Mouse (Mus musculus) stomach, embryonic 15.5 days (tissue): ENCODE results near the gene Pttg1ip. TPM values are rescaled to one million over a fixed set of nuclear protein-coding genes. Genes with fewer than 3 reads are reported as not detected.

Experiments used
- ATAC-seq: fragments of 200-750 bp; cut with Nextera tagmentation; 2 replicates; pipeline ENCODE4 v1.8.0; 2017; ENCODE audit warnings: low read depth, moderate number of reproducible peaks, moderate TSS enrichment; ENCODE audit not compliant: insufficient read depth, low FRiP score
- H3K27ac ChIP-seq: fragments of 300-500 bp; sonication (generic); 2 replicates; pipeline ENCODE4 v1.5.1; 2015; ENCODE audit warnings: mild to moderate bottlenecking, inconsistent platforms
- H3K27me3 ChIP-seq: fragments of 300-500 bp; sonication (generic); replicated peaks from 2 replicates; pipeline ENCODE4 v1.6.1; 2015; ENCODE audit warnings: inconsistent platforms
- H3K36me3 ChIP-seq: fragments of 300-500 bp; sonication (generic); 2 replicates; pipeline ENCODE4 v1.6.1; 2015; ENCODE audit warnings: inconsistent platforms
- H3K4me1 ChIP-seq: fragments of 300-500 bp; sonication (generic); 2 replicates; pipeline ENCODE4 v1.6.1; 2015; ENCODE audit warnings: inconsistent platforms
- H3K4me2 ChIP-seq: fragments of 300-500 bp; sonication (generic); 2 replicates; pipeline ENCODE4 v1.6.1; 2015; ENCODE audit warnings: mild to moderate bottlenecking, inconsistent platforms
- H3K4me3 ChIP-seq: fragments of 300-500 bp; sonication (generic); replicated peaks from 2 replicates; pipeline ENCODE4 v1.5.1; 2015; ENCODE audit warnings: inconsistent platforms
- H3K9ac ChIP-seq: fragments of 300-500 bp; sonication (generic); 2 replicates; pipeline ENCODE4 v1.6.1; 2015; ENCODE audit warnings: inconsistent platforms
- H3K9me3 ChIP-seq: fragments of 300-500 bp; sonication (generic); 2 replicates; pipeline ENCODE4 v1.6.1; 2016; ENCODE audit warnings: inconsistent platforms
- WGBS: fragments of 180-500 bp; shearing (Covaris S2); methylation state at CpG from one replicate; pipeline ENCODE4 v1.1.7; 2015; 5-methylcytosine and 5-hydroxymethylcytosine counted together
- polyA plus RNA-seq: library from polyadenylated mRNA; unstranded; fragments of >200 nt; fragmentation: Nextera tagmentation; extraction: Ambion mirVana; gene quantifications from 2 replicates; pipeline ENCODE4 v1.2.1, GENCODE M21; 2015

Gene Pttg1ip
- polyA plus RNA-seq, 1 experiment from 2014 or later, result 174 TPM

DNA sequence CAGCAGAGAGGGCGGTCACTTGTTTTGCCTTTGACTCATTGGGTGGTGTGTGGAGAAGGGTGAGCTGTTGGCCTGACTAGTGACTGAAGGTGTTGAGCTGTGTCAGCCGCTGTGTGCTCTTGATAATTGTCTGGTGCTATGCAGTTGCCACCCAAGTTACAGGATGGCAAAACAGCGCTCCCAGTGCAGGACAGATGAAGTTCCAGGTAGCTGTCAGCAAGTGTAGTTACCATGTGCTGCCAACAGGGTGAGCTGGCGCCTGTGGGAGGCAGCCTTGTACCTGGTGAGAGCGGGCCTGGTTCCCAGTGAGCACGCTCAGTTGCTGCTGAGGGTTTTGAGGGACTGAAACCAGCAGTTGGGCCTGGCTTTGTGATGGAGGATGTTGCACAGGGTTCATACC is 9.3 kb downstream of the Pttg1ip start:
- no peak overlapping the region for H3K4me2 ChIP-seq
- 0 out of 2 replicates have a peak overlapping the region, but pooled peaks have one; percentile 35 for H3K27ac ChIP-seq
- 49% methylated on average over 6 of the region's 6 CpGs for WGBS

DNA sequence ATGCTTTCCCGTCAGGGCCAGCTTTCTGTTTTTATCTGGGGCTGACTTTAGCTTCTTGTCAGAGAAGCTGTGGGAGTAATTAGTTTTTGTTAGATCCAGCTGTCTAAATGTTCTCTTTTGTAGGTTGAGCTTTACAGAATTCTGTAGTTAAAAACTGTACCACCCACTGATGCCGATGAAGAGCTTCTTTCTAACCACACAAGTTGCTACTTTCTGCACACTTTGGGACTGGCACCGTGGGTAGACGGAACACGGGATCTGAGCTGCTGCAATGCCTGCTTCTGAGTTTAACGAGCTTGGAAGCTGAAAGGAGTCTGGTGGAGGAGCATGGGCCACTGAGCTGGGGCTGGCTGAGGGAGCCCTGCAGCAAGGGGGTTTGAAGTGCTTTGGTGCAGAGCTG is 10.0 kb downstream of the Pttg1ip start:
- ATAC-seq, result no peak
- H3K4me3 ChIP-seq, result no peak overlapping the region
- no peaks in the 10 kb centered on the region for H3K9me3 ChIP-seq
- no peaks in the 10 kb centered on the region for H3K27me3 ChIP-seq
- H3K27ac ChIP-seq, result no peak overlapping the region
- H3K9ac ChIP-seq, result no peak overlapping the region
- H3K4me1 ChIP-seq, result peaks cover 27% of the 10 kb centered on the region; the same call in 1 of the 2 replicates
- peaks cover 49% of the 10 kb centered on the region for H3K36me3 ChIP-seq
- H3K4me2 ChIP-seq, result no peak overlapping the region
- WGBS, result 69% methylated on average over 6 of the region's 6 CpGs

More for the DNA sequence above, 9.3 kb downstream of the Pttg1ip start:
- Histone ChIP-seq H3K4me1 (peaks cover 27% of the 10 kb centered on the region), H3K27me3 (no peaks in the 10 kb centered on the region), H3K9ac (no peak overlapping the region), H3K4me3 (no peak overlapping the region), H3K36me3 (peaks cover 48% of the 10 kb centered on the region), H3K9me3 (no peaks in the 10 kb centered on the region)
- ATAC-seq, result peak; percentile 79

DNA sequence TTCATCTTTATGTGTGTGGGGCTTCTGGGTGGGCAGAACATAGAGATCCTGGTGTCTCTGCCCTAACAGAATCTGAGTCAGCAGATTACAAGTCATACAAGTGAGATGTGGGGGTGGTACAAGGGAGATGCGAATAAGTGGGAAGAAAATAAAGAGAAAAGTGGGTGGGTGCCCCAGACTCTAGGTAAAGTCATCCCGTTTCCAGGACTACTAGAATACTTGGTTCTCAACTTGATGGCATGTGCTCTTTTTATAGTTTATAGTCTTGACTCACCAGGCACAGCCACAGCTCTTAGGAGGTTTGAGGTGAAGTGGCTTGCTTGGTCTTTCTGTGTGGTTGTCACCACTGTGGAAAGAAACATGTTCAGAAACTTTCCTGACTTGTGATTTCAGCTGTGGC is 14.5 kb downstream of the Pttg1ip start:
- no peak for ATAC-seq
- WGBS, result 89% methylated on average over 2 of the region's 2 CpGs
- Histone ChIP-seq H3K27me3 (no peaks in the 10 kb centered on the region), H3K27ac (no peak overlapping the region), H3K36me3 (peaks cover 42% of the 10 kb centered on the region), H3K4me3 (no peak overlapping the region), H3K9ac (no peak overlapping the region), H3K9me3 (no peaks in the 10 kb centered on the region), H3K4me1 (0 out of 2 replicates have a peak, but pooled peaks cover under 1% of the 10 kb centered on the region), H3K4me2 (no peak overlapping the region)

DNA sequence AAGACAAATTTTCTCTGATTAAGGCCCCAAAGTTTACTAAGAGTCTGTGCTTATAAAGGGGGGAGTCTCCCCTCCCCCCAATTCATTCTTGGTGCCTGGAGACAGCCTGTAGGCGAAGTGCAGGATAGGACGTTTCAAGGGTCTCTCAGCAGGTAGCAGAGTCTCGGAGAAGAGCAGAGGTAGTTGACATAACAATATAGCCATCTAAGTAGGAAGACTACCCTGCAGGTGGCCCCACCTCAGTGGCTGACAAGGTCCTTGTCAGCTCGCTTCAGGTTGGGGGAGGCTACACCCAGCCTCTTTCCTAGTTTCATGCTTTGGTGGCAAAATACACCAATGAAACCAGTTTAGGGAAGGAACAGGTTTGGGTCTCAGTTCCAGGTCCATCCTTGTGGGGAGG is 21.5 kb downstream of the Pttg1ip start:
- no peak overlapping the region for H3K27ac ChIP-seq
- no peaks in the 10 kb centered on the region for H3K27me3 ChIP-seq
- no peak overlapping the region for H3K4me3 ChIP-seq
- no peak overlapping the region for H3K9ac ChIP-seq
- no peaks in the 10 kb centered on the region for H3K9me3 ChIP-seq
- no peak for ATAC-seq
- H3K36me3 ChIP-seq, result peaks cover 5% of the 10 kb centered on the region; the same call in 1 of the 2 replicates
- no peak overlapping the region for H3K4me2 ChIP-seq
- 64% methylated on average over 4 of the region's 4 CpGs for WGBS
- peaks cover 14% of the 10 kb centered on the region for H3K4me1 ChIP-seq

DNA sequence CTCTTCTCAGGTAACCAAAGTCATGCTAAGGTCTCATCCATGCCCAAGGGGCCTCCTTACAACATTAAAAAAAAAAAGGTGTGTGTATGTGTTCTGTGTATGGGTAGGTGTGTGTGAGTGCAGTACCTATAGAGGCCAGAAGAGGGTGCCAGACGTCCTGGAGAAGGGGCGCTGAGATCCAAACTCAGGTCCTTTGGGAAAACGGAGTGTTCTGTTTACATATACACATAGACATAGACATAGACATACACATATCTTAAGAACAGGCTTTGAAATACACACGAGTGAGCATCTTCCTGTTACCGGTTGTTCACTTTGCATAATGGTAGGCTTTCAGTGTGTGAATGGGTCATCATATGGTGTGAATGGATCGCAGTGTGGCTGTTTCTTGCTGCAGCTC is 22.6 kb downstream of the Pttg1ip start:
- Histone ChIP-seq H3K27me3 (no peaks in the 10 kb centered on the region), H3K4me1 (peaks cover 19% of the 10 kb centered on the region), H3K4me3 (no peak overlapping the region), H3K4me2 (no peak overlapping the region), H3K9me3 (no peaks in the 10 kb centered on the region), H3K36me3 (peaks cover 3% of the 10 kb centered on the region; the same call in 1 of the 2 replicates), H3K9ac (no peak overlapping the region), H3K27ac (no peak overlapping the region)
- WGBS, result 88% methylated on average over 6 of the region's 6 CpGs
- no peak for ATAC-seq

DNA sequence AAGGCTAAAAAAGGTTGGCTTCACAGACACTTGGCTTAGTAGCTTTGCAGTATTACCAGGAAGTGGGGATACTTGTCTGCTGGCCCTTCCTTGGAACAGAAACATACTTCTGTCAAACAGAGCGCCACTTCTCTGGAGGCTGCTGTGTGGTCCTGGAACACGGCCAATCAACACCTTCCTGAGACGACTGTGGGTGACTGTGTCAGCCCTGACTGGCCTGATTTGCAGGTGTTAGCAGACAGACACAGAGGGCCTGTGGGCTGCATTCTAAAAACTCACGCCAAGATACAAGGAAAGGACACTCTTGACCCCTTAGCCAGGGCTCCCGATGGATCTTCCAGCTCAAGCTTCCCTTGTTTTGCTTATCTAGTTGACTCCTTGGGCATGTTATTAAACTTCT is 23.4 kb downstream of the Pttg1ip start:
- ATAC-seq, result no peak
- Histone ChIP-seq H3K9ac (no peak overlapping the region), H3K4me1 (peaks cover 19% of the 10 kb centered on the region), H3K4me3 (no peak overlapping the region), H3K27me3 (no peaks in the 10 kb centered on the region), H3K36me3 (peaks cover 3% of the 10 kb centered on the region; the same call in 1 of the 2 replicates), H3K4me2 (no peak overlapping the region), H3K27ac (peak overlapping the region; percentile 98), H3K9me3 (no peaks in the 10 kb centered on the region)
- WGBS, result 57% methylated on average over 5 of the region's 5 CpGs

DNA sequence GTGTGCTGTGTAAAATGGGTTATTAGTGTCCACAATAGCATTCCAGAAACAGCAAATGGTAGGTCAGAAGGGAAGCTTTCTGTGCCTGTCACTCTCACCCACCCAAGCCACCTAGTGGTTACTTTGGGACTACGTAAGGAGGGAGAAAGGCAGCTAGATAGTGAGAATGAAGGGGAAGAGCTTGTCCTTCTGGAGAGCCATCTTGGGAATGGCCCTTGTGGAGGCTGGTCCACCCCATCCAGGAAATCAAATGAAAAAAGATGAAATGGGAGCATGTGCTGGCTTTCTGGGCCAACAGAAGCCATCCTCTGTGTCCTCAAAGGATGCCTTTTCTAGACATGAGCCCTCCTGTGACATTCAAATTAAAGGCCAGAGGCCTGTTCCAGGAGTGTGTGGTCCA is 23.8 kb downstream of the Pttg1ip start:
- Histone ChIP-seq H3K4me3 (peak overlapping the region; percentile 82), H3K9ac (no peak overlapping the region), H3K36me3 (peaks cover 7% of the 10 kb centered on the region; the same call in 1 of the 2 replicates), H3K4me2 (peak overlapping the region; percentile 94; the same call in 1 of the 2 replicates), H3K27me3 (no peaks in the 10 kb centered on the region), H3K9me3 (no peaks in the 10 kb centered on the region), H3K4me1 (peaks cover 19% of the 10 kb centered on the region), H3K27ac (peak overlapping the region; percentile 98)
- no peak for ATAC-seq
- 32% methylated on average over 1 of the region's 1 CpGs for WGBS

DNA sequence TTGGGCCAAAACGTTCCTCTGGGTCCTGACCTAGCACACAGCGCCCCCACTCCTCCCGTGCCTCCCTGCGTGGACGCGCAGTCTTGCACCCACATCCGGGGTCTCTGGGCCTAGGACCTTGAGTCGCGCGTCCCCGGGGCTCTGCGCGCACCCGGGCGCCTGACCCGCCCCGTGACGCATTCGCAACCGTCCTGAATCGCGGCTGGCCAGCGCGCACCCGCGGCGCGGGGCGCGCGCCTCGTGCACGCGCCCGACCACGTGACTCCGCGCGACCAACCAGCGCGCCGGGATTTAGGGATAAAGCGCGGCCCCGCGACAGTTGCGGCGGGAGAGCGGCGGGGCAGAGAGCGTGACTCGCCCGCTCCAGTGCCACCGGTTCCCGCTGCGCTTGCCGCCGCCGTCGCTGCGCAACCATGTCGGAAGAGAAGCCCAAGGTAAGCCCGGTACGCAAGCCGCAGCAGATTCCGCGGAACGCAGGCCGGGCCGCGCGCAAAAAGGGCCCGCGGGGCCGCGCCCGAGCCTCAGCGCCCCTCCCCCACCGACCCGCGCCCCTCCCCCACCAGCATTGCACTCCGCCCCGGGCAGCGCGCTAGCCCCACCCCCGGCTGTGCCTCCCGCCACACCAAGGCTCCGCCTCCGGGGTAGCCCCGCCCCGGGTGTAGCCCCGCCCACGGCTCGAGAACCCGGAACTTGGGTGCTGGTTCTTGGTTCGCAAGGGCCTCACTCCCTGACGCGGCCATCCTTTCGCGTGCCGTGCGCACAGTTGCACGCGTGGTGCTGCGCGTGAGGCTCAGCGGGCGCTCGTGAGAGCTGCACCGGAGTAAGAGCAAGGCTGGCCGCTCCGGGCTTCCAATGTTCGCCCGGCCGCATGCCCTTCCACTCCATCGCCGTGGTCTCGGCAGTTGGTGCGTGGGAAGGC is 24.6 kb downstream of the Pttg1ip start, which contains the start of the genes Sumo3 and Gm49325:
TSS of gene Sumo3 (plus strand) at position 190 of the 919 bp plus-strand sequence.
TSS of gene Gm49325 (plus strand) at position 290 of the 919 bp plus-strand sequence.
- H3K4me2 ChIP-seq, result peak within 1 kb of the TSS; percentile 94
- peak within 1 kb of the TSS; percentile 65 for H3K9ac ChIP-seq
- peaks cover 15% of the 10 kb centered on the region for H3K36me3 ChIP-seq
- H3K4me3 ChIP-seq, result peak within 1 kb of the TSS; percentile 82
- peak; percentile 89 for ATAC-seq
- peak within 1 kb of the TSS; percentile 98 for H3K27ac ChIP-seq
- 1% methylated on average over 115 of the region's 119 CpGs for WGBS
- H3K27me3 ChIP-seq, result no peaks in the 10 kb centered on the region
- H3K9me3 ChIP-seq, result no peaks in the 10 kb centered on the region
- H3K4me1 ChIP-seq, result peaks cover 19% of the 10 kb centered on the region

DNA sequence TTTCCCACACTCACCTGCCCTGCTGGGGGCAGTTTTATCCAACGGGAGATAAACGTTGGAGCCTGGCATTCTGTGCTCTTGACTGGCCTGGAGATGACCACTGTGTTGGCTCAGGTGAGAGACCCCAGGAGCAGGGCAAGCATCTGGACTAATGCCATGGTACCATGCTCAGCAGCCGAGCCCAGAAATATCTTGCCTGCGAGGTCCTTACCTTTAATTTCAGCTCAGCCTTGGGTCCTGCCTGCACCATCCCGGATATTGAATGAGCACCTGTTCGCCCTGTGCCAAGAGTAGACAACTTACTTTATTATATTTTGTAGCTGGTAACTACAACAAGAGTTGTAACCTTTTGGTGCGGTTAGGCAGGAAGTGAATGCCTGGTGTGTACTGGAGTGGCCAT is 25.3 kb downstream of the Pttg1ip start:
- Histone ChIP-seq H3K4me3 (peak overlapping the region; percentile 82), H3K9me3 (no peaks in the 10 kb centered on the region), H3K9ac (peak overlapping the region; percentile 65), H3K27ac (peak overlapping the region; percentile 98), H3K36me3 (peaks cover 22% of the 10 kb centered on the region), H3K4me2 (peak overlapping the region; percentile 94), H3K4me1 (peaks cover 19% of the 10 kb centered on the region), H3K27me3 (no peaks in the 10 kb centered on the region)
- WGBS, result 29% methylated on average over 7 of the region's 7 CpGs
- no peak for ATAC-seq

DNA sequence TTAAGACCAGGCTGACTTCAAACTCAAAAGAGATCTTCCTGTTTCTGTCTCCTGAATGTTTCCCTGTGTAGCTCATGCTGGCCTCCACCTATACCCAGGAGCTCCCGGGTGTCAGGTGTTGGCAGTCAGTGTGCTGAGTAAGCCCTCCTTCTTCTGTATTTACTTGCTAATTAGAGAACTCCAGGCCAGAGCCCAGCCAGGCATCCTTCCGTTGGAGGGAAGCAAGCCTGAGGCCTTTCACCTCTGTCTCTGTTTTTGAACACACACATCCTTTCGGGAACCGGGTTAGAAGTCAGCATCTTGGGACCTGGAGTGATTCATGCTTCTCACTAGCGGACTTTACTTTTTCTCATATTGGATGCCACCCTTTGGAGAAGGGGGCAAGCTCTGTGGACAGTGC is 25.9 kb downstream of the Pttg1ip start:
- peak overlapping the region; percentile 94 for H3K4me2 ChIP-seq
- H3K27ac ChIP-seq, result peak overlapping the region; percentile 98; the same call in 1 of the 2 replicates
- peaks cover 19% of the 10 kb centered on the region for H3K4me1 ChIP-seq
- peak overlapping the region; percentile 82 for H3K4me3 ChIP-seq
- no peaks in the 10 kb centered on the region for H3K27me3 ChIP-seq
- H3K9ac ChIP-seq, result peak overlapping the region; percentile 65; the same call in 1 of the 2 replicates
- WGBS, result 61% methylated on average over 5 of the region's 5 CpGs
- ATAC-seq, result no peak
- no peaks in the 10 kb centered on the region for H3K9me3 ChIP-seq
- H3K36me3 ChIP-seq, result peaks cover 23% of the 10 kb centered on the region

DNA sequence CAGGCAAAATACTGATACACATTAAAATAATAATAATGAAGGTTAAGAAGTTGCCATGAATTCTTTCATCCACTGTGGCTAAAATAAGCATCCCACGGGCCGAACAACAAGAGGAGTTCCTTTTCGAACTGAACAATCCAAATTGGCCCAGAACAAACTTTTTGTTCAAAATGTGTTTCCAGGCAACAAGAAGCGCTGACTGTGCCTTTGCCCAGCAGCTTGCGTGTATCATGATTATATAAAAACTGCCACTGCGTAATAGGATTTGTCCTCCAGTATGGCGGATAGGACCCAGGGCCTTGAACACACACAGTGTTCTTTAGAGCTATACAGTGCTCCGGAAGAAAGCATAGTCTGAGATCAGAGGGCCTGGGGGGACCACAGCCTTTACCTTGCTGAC is 27.1 kb downstream of the Pttg1ip start:
- WGBS, result 86% methylated on average over 8 of the region's 8 CpGs

More for the DNA sequence above, 27.1 kb downstream of the Pttg1ip start:
- H3K9me3 ChIP-seq, result no peaks in the 10 kb centered on the region
- peaks cover 19% of the 10 kb centered on the region for H3K4me1 ChIP-seq
- ATAC-seq, result no peak
- no peak overlapping the region for H3K4me3 ChIP-seq
- no peak overlapping the region for H3K9ac ChIP-seq
- H3K36me3 ChIP-seq, result peaks cover 26% of the 10 kb centered on the region
- H3K4me2 ChIP-seq, result no peak overlapping the region
- no peaks in the 10 kb centered on the region for H3K27me3 ChIP-seq
- no peak overlapping the region for H3K27ac ChIP-seq
